Mouse (Mus musculus): ENCODE measurements around the gene Bbc3. TPM values are rescaled to one million over a fixed set of nuclear protein-coding genes. Genes with fewer than 3 reads are reported as not detected.

Gene Bbc3
- total and polyA plus RNA-seq, 3 experiments, result 23.2 to 61.7 (median 23.3) TPM

DNA sequence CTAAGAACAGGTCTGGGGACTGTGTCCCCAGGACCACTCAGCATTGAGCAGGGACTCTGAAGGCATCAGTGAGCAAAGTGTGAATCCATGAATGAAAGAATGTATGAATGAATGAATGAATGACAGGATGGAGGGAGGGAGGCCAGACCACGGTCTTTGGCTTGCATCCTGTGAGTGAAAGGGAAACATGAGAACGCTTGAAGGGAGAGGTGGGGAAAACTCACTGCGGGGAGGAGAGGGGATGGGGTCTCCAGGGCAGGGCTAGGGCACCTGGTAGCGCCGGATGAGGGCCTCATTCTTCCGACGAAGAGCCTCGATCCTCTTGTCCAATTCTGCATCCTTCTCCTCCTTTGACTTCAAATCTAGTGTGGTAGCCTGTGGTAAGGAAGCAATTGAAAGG, 24.2 kb upstream of the Bbc3 start:
- Histone ChIP-seq H3K79me2 (replicated peaks; ENCODE audit: control insufficient read depth, extremely low read depth, insufficient read depth, poor library complexity, severe bottlenecking) (peaks cover 12% of the 10 kb centered on the region), H3K36me3 (replicated peaks in 1 of 2; ENCODE audit: control insufficient read depth in 1 of 2, insufficient read depth in 1 of 2, low read length in 1 of 2) (peaks cover 40 to 55% of the 10 kb centered on the region in 2 experiments), H3K9ac (ENCODE audit: insufficient read depth, low read depth) (no peak overlapping the region), H3K4me2 (ENCODE audit: insufficient read depth, low read depth, poor library complexity, severe bottlenecking) (no peak overlapping the region), H3K27ac (ENCODE audit: insufficient read depth, low read depth) (no peak overlapping the region), H3K9me3 (replicated peaks; ENCODE audit: low read length) (no peaks in the 10 kb centered on the region), H3K4me1 (ENCODE audit: control insufficient read depth in 1 of 2, insufficient read depth in 2 of 2) (peaks cover 0 to 14% of the 10 kb centered on the region in 2 experiments; a peak in 2 of 4 replicates), H3K4me3 (replicated peaks in 1 of 3; ENCODE audit: low read depth in 2 of 3, low read length in 2 of 3, poor library complexity in 1 of 3) (no peak overlapping the region), H3K27me3 (replicated peaks) (no peaks in the 10 kb centered on the region)
- dilution Hi-C loops (cut with MboI; ENCODE audit: extremely low pct_ligation_motif_present, extremely low pct_unique_long_range_greater_than_20kb, low sequenced_read_pairs) (no loop called here), in situ Hi-C loops (cut with MboI; ENCODE audit: low pct_ligation_motif_present, low pct_unique_long_range_greater_than_20kb, low sequenced_read_pairs) (no loop called here)
- no peak for TF ChIP-seq UBTF (IDR thresholded peaks at IDR 0.05; ENCODE audit: low read depth, low read length)
- TF ChIP-seq TBP (conservative IDR thresholded peaks at IDR 0.05; ENCODE audit: low read depth, low read length), result no peak
- TF ChIP-seq MAX (IDR thresholded peaks at IDR 0.05; ENCODE audit: low read length), result no peak
- no peak for TF ChIP-seq ZC3H11A (IDR thresholded peaks at IDR 0.05; ENCODE audit: low read depth, low read length)
- TF ChIP-seq USF1 (IDR thresholded peaks at IDR 0.05; ENCODE audit: low read depth, low read length), result no peak
- TF ChIP-seq CHD2 (IDR thresholded peaks at IDR 0.05; ENCODE audit: low read length), result no peak
- no peak for TF ChIP-seq ZMIZ1 (IDR thresholded peaks at IDR 0.05; ENCODE audit: low read depth, low read length)
- TF ChIP-seq MAFK (IDR thresholded peaks at IDR 0.05; ENCODE audit: insufficient replicate concordance, low read length), result no peak
- TF ChIP-seq USF2 (conservative IDR thresholded peaks at IDR 0.05; ENCODE audit: low read depth, low read length), result no peak
- TF ChIP-seq NELFE (IDR thresholded peaks at IDR 0.05; ENCODE audit: low read depth, low read length), result no peak
- TF ChIP-seq CTCF (conservative IDR thresholded peaks at IDR 0.05 in 1 of 2, IDR thresholded peaks at IDR 0.05 in 1 of 2; ENCODE audit: low read depth in 2 of 2, low read length in 2 of 2), result no peak
- TF ChIP-seq TCF12 (IDR thresholded peaks at IDR 0.05; ENCODE audit: low read depth, low read length), result no peak
- no peak for TF ChIP-seq JUN (IDR thresholded peaks at IDR 0.05; ENCODE audit: insufficient read depth, low read depth, low read length)
- TF ChIP-seq ZKSCAN1 (IDR thresholded peaks at IDR 0.05; ENCODE audit: borderline replicate concordance, low read depth, low read length), result no peak
- no peak for TF ChIP-seq JUND (conservative IDR thresholded peaks at IDR 0.05; ENCODE audit: low read depth, low read length)
- TF ChIP-seq RCOR1 (conservative IDR thresholded peaks at IDR 0.05; ENCODE audit: low read depth, low read length), result no peak
- no peak for TF ChIP-seq ETS1 (conservative IDR thresholded peaks at IDR 0.05; ENCODE audit: low read depth, low read length)
- TF ChIP-seq POLR2A (IDR thresholded peaks at IDR 0.05; ENCODE audit: low read depth, low read length), result no peak
- TF ChIP-seq CHD1 (IDR thresholded peaks at IDR 0.05; ENCODE audit: low read depth, low read length), result no peak
- no peak for TF ChIP-seq MEF2A (IDR thresholded peaks at IDR 0.05; ENCODE audit: borderline replicate concordance, low read depth, low read length)
- DNase-seq (ENCODE audit: extremely low read depth), result no peak

DNA sequence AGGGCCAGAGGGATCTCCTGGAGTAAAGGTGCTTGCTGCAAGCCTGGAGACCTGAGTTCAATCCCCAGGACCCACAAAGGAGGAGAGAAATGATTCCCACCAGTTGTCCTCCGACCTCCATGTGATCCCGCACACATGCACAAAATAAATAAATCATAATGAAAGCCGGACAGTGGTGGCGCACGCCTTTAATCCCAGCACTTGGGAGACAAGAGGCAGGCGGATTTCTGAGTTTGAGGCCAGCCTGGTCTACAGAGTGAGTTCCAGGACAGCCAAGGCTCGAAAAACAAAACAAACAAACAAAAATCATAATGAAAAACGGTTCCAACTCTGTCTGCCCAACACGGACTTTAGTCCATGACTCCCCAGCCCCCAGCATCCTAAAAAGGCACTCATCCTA, 23.3 kb upstream of the Bbc3 start:
- no peak for TF ChIP-seq HCFC1 (IDR thresholded peaks at IDR 0.05; ENCODE audit: low read depth, low read length)
- TF ChIP-seq POLR2A (IDR thresholded peaks at IDR 0.05; ENCODE audit: low read depth, low read length), result no peak
- no peak for TF ChIP-seq IRF4 (IDR thresholded peaks at IDR 0.05; ENCODE audit: low read depth, low read length)
- TF ChIP-seq MAX (IDR thresholded peaks at IDR 0.05; ENCODE audit: low read length), result no peak
- TF ChIP-seq MEF2A (IDR thresholded peaks at IDR 0.05; ENCODE audit: borderline replicate concordance, low read depth, low read length), result no peak
- TF ChIP-seq NELFE (IDR thresholded peaks at IDR 0.05; ENCODE audit: low read depth, low read length), result no peak
- TF ChIP-seq GABPA (IDR thresholded peaks at IDR 0.05; ENCODE audit: insufficient replicate concordance, low read depth, low read length), result no peak
- TF ChIP-seq JUND (conservative IDR thresholded peaks at IDR 0.05; ENCODE audit: low read depth, low read length), result no peak
- no peak for TF ChIP-seq MAZ (IDR thresholded peaks at IDR 0.05; ENCODE audit: low read depth, low read length)
- no peak for TF ChIP-seq CHD2 (IDR thresholded peaks at IDR 0.05; ENCODE audit: low read length)
- no peak for TF ChIP-seq NRF1 (IDR thresholded peaks at IDR 0.05; ENCODE audit: low read depth, low read length)
- Histone ChIP-seq H3K27ac (ENCODE audit: insufficient read depth, low read depth) (no peak overlapping the region), H3K4me2 (ENCODE audit: insufficient read depth, low read depth, poor library complexity, severe bottlenecking) (peak overlapping the region; percentile 52), H3K9ac (ENCODE audit: insufficient read depth, low read depth) (no peak overlapping the region), H3K27me3 (replicated peaks) (no peaks in the 10 kb centered on the region), H3K4me1 (ENCODE audit: control insufficient read depth in 1 of 2, insufficient read depth in 2 of 2) (peaks cover 0 to 14% of the 10 kb centered on the region in 2 experiments; a peak in 2 of 4 replicates), H3K79me2 (replicated peaks; ENCODE audit: control insufficient read depth, extremely low read depth, insufficient read depth, poor library complexity, severe bottlenecking) (peaks cover 12% of the 10 kb centered on the region), H3K36me3 (replicated peaks in 1 of 2; ENCODE audit: control insufficient read depth in 1 of 2, insufficient read depth in 1 of 2, low read length in 1 of 2) (peaks cover 39 to 48% of the 10 kb centered on the region in 2 experiments), H3K9me3 (replicated peaks; ENCODE audit: low read length) (no peaks in the 10 kb centered on the region), H3K4me3 (replicated peaks in 1 of 3; ENCODE audit: low read depth in 2 of 3, low read length in 2 of 3, poor library complexity in 1 of 3) (peak overlapping the region in 1 of 3 experiments; percentile 62)
- no peak for DNase-seq (ENCODE audit: extremely low read depth)
- dilution Hi-C loops (cut with MboI; ENCODE audit: extremely low pct_ligation_motif_present, extremely low pct_unique_long_range_greater_than_20kb, low sequenced_read_pairs) (no loop called here), in situ Hi-C loops (cut with MboI; ENCODE audit: low pct_ligation_motif_present, low pct_unique_long_range_greater_than_20kb, low sequenced_read_pairs) (no loop called here)

Data from CH12.LX (cell line).